Mouse (Mus musculus): ENCODE results near the gene Gm6525.

The Gm6525 gene

GRCm38 (mm10) chr3:84211340-84211875 is 37.5 kb downstream of the Gm6525 start:
- no peak for DNase-seq (ENCODE audit: low spot score in 2 of 2)

GRCm38 (mm10) chr3:84214501-84214900 is 40.6 kb downstream of the Gm6525 start:
- DNase-seq (ENCODE audit: low spot score in 2 of 2), result no peak

GRCm38 (mm10) chr3:84215253-84215652 is 41.3 kb downstream of the Gm6525 start:
- DNase-seq (ENCODE audit: low spot score in 2 of 2), result no peak

GRCm38 (mm10) chr3:84215743-84216360 is 41.9 kb downstream of the Gm6525 start:
- DNase-seq (ENCODE audit: low spot score in 2 of 2), result no peak

- DNase-seq (ENCODE audit: low spot score in 2 of 2), result no peak
Observed at GRCm38 (mm10) chr3:84217118-84217960, 43.4 kb downstream of the Gm6525 start.

GRCm38 (mm10) chr3:84217961-84218351 is 44.1 kb downstream of the Gm6525 start:
- DNase-seq (ENCODE audit: low spot score in 2 of 2), result no peak

GRCm38 (mm10) chr3:84218498-84218897 is 44.6 kb downstream of the Gm6525 start:
- no peak for DNase-seq (ENCODE audit: low spot score in 2 of 2)

- DNase-seq (ENCODE audit: low spot score in 2 of 2), result no peak
Observed at GRCm38 (mm10) chr3:84219166-84219710, 45.3 kb downstream of the Gm6525 start.

GRCm38 (mm10) chr3:84219720-84220273 is 45.9 kb downstream of the Gm6525 start:
- no peak for DNase-seq (ENCODE audit: low spot score in 2 of 2)

- no peak for DNase-seq (ENCODE audit: low spot score in 2 of 2)
Observed at GRCm38 (mm10) chr3:84220326-84220725, 46.4 kb downstream of the Gm6525 start.

- no peak for DNase-seq (ENCODE audit: low spot score in 2 of 2)
Observed at GRCm38 (mm10) chr3:84220748-84221147, 46.8 kb downstream of the Gm6525 start.

All from spleen, postnatal 4 days (tissue).